Mouse (Mus musculus) CH12.LX (cell line): ENCODE data around the gene Git2. TPM values are rescaled to one million over a fixed set of nuclear protein-coding genes. Genes with fewer than 3 reads are reported as not detected.

Experiments
- DNase-seq: peaks from one replicate; pipeline ENCODE4 v3.0.0-alpha.2; 2013; ENCODE audit errors: extremely low read depth
- H3K27ac ChIP-seq: 2 replicates; pipeline ENCODE4 v1.5.1; 2012; ENCODE audit warnings: low read depth, mild to moderate bottlenecking, control low read depth, moderate library complexity; ENCODE audit not compliant: insufficient read depth
- H3K27me3 ChIP-seq: replicated peaks from 2 replicates; pipeline ENCODE3; 2012; ENCODE audit warnings: inconsistent platforms
- H3K36me3 ChIP-seq, 2 experiments: replicated peaks in 1 of 2; 2 replicates each; pipeline versions ENCODE3 to v1.6.1; 2012; ENCODE audit warnings: inconsistent platforms in 1 of 2, low read length in 1 of 2, mild to moderate bottlenecking in 1 of 2, mixed read lengths in 1 of 2, moderate library complexity in 1 of 2; ENCODE audit not compliant: control insufficient read depth in 1 of 2, insufficient read depth in 1 of 2
- H3K4me1 ChIP-seq, 2 experiments: 2 replicates each; pipeline ENCODE4 v1.6.1; 2012; ENCODE audit warnings: inconsistent platforms in 1 of 2, moderate library complexity in 1 of 2; ENCODE audit not compliant: insufficient read depth in 2 of 2, control insufficient read depth in 1 of 2
- H3K4me2 ChIP-seq: 2 replicates; pipeline ENCODE4 v1.6.1; 2012; ENCODE audit warnings: low read depth, mild to moderate bottlenecking, control low read depth; ENCODE audit not compliant: poor library complexity, insufficient read depth, severe bottlenecking
- H3K4me3 ChIP-seq, 3 experiments: fragments of 150-350 bp in 1 of 3; sonication (generic) in 1 of 3; replicated peaks in 1 of 3; 2 replicates each; pipeline versions ENCODE3 to v1.5.1; 2011 to 2012; ENCODE audit warnings: low read depth in 2 of 3, low read length in 2 of 3, mild to moderate bottlenecking in 2 of 3, moderate library complexity in 2 of 3, control low read depth in 1 of 3, improper control_type of control experiment in 1 of 3, inconsistent platforms in 1 of 3, mixed read lengths in 1 of 3; ENCODE audit not compliant: poor library complexity in 1 of 3
- H3K79me2 ChIP-seq: replicated peaks from 2 replicates; pipeline ENCODE4 v1.6.1; 2012; ENCODE audit warnings: mild to moderate bottlenecking, moderate library complexity; ENCODE audit not compliant: control insufficient read depth, poor library complexity, insufficient read depth, severe bottlenecking; ENCODE audit errors: extremely low read depth
- H3K9ac ChIP-seq: 2 replicates; pipeline ENCODE4 v1.6.1; 2012; ENCODE audit warnings: low read depth, mild to moderate bottlenecking, control low read depth, moderate library complexity; ENCODE audit not compliant: insufficient read depth
- H3K9me3 ChIP-seq: replicated peaks from 2 replicates; pipeline ENCODE3; 2012; ENCODE audit warnings: low read length, inconsistent platforms, mixed read lengths
- CHD1 ChIP-seq: IDR thresholded peaks from 2 replicates; pipeline ENCODE4 v1.6.1; 2012; ENCODE audit warnings: low read depth, low read length, improper control_type of control experiment, inconsistent platforms
- CHD2 ChIP-seq: IDR thresholded peaks from 2 replicates; pipeline ENCODE4 v1.6.1; 2011; ENCODE audit warnings: low read length, improper control_type of control experiment
- CTCF ChIP-seq, 2 experiments: IDR thresholded peaks in 1 of 2; conservative IDR thresholded peaks in 1 of 2; 2 replicates each; pipeline ENCODE4 v1.5.1; 2011 to 2012; ENCODE audit warnings: low read depth in 2 of 2, low read length in 2 of 2, improper control_type of control experiment in 1 of 2, inconsistent platforms in 1 of 2, mild to moderate bottlenecking in 1 of 2, moderate library complexity in 1 of 2
- E2F4 ChIP-seq: IDR thresholded peaks from 2 replicates; pipeline ENCODE4 v1.6.1; 2011; ENCODE audit warnings: low read depth, low read length, improper control_type of control experiment; ENCODE audit not compliant: insufficient replicate concordance
- GABPA ChIP-seq: IDR thresholded peaks from 2 replicates; pipeline ENCODE4 v1.6.1; 2012; ENCODE audit warnings: low read depth, low read length, improper control_type of control experiment, inconsistent platforms; ENCODE audit not compliant: insufficient replicate concordance
- HCFC1 ChIP-seq: IDR thresholded peaks from 2 replicates; pipeline ENCODE4 v1.6.1; 2012; ENCODE audit warnings: low read depth, mild to moderate bottlenecking, inconsistent platforms, low read length, improper control_type of control experiment
- JUN ChIP-seq: IDR thresholded peaks from 2 replicates; pipeline ENCODE4 v1.6.1; 2011; ENCODE audit warnings: low read depth, mild to moderate bottlenecking, low read length, improper control_type of control experiment, moderate library complexity; ENCODE audit not compliant: insufficient read depth
- MAFK ChIP-seq: IDR thresholded peaks from 2 replicates; pipeline ENCODE4 v1.6.1; 2011; ENCODE audit warnings: low read length, improper control_type of control experiment; ENCODE audit not compliant: insufficient replicate concordance
- MAX ChIP-seq: IDR thresholded peaks from 2 replicates; pipeline ENCODE4 v1.6.1; 2011; ENCODE audit warnings: low read length, improper control_type of control experiment
- MXI1 ChIP-seq: IDR thresholded peaks from 2 replicates; pipeline ENCODE4 v1.6.1; 2011; ENCODE audit warnings: mild to moderate bottlenecking, low read depth, low read length, improper control_type of control experiment
- MYC ChIP-seq: IDR thresholded peaks from 2 replicates; pipeline ENCODE4 v1.6.1; 2011; ENCODE audit warnings: low read depth, mild to moderate bottlenecking, improper control_type of control experiment, low read length
- POLR2A ChIP-seq: IDR thresholded peaks from 2 replicates; pipeline ENCODE4 v1.6.1; 2011; ENCODE audit warnings: low read depth, mild to moderate bottlenecking, improper control_type of control experiment, low read length
- RCOR1 ChIP-seq: conservative IDR thresholded peaks from 2 replicates; pipeline ENCODE4 v1.6.1; 2012; ENCODE audit warnings: low read depth, mild to moderate bottlenecking, inconsistent platforms, low read length, improper control_type of control experiment
- SIN3A ChIP-seq: IDR thresholded peaks from 2 replicates; pipeline ENCODE4 v1.6.1; 2012; ENCODE audit warnings: low read length, improper control_type of control experiment, inconsistent platforms
- TCF12 ChIP-seq: IDR thresholded peaks from 2 replicates; pipeline ENCODE4 v1.6.1; 2014; ENCODE audit warnings: low read depth, mild to moderate bottlenecking, inconsistent platforms, low read length, improper control_type of control experiment
- ZC3H11A ChIP-seq: IDR thresholded peaks from 2 replicates; pipeline ENCODE4 v1.6.1; 2012; ENCODE audit warnings: low read depth, mild to moderate bottlenecking, inconsistent platforms, low read length, improper control_type of control experiment
- ZKSCAN1 ChIP-seq: IDR thresholded peaks from 2 replicates; pipeline ENCODE4 v1.6.1; 2012; ENCODE audit warnings: low read depth, inconsistent platforms, low read length, improper control_type of control experiment, borderline replicate concordance
- dilution Hi-C: fragments of 300-500 bp; cut with MboI; formaldehyde crosslinking; loops from 2 replicates; pipeline ENCODE4 v1.14.3; 2020; ENCODE audit warnings: low sequenced_read_pairs; ENCODE audit not compliant: extremely low pct_unique_long_range_greater_than_20kb, extremely low pct_ligation_motif_present
- in situ Hi-C: fragments of 300-500 bp; cut with MboI; formaldehyde crosslinking; loops from 3 replicates; pipeline ENCODE4 v1.14.3; 2019; ENCODE audit warnings: low sequenced_read_pairs, low pct_ligation_motif_present, low pct_unique_long_range_greater_than_20kb, mixed read lengths
- polyA plus RNA-seq: library from polyadenylated mRNA; unstranded; fragments of >175 nt; gene quantifications from 2 replicates; pipeline ENCODE4 v1.2.1, GENCODE M21; 2012; ENCODE audit warnings: low read depth; ENCODE audit not compliant: insufficient read length
- total RNA-seq, 2 experiments: library from RNA; depleted of rRNA; stranded (reverse); fragments of 300-350 nt in 1 of 2; fragments of >200 nt in 1 of 2; gene quantifications; 2 replicates each; pipeline ENCODE4 v1.2.3; 2012 to 2014

Git2 gene
- total and polyA plus RNA-seq, 3 experiments: 12.3 to 29.4 (median 22.1) TPM

DNA sequence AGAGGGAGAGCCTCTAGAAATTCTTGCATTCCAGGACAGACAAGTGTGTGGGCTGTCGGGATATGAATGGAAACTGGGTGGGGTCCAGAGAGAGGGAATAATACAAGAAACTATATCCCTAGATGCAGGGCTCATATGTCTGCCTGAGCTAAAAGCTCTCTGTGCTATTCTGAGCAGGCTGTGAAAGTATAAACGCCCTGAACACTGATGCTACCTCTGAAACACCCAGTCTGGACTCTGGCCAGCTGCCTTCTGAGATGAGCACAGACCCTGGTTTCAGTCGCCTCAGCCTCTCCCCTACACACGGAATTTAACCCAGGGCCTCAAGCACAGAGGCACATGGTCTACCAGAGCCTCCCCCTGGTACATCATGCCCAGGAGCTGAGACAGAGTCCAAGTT, 34.7 kb downstream of the Git2 start:
- Histone ChIP-seq H3K4me3 (no peak overlapping the region), H3K27me3 (no peaks in the 10 kb centered on the region), H3K4me2 (no peak overlapping the region), H3K9ac (no peak overlapping the region), H3K79me2 (no peaks in the 10 kb centered on the region), H3K27ac (no peak overlapping the region), H3K36me3 (peaks cover 84 to 97% of the 10 kb centered on the region in 2 experiments), H3K4me1 (peaks cover 0 to 27% of the 10 kb centered on the region in 2 experiments; a peak in 2 of 4 replicates), H3K9me3 (no peaks in the 10 kb centered on the region)
- dilution Hi-C loops (no loop called here), in situ Hi-C loops (no loop called here)
- no peak for DNase-seq
- no peak for TF ChIP-seq MXI1
- TF ChIP-seq JUN: no peak
- no peak for TF ChIP-seq ZC3H11A
- no peak for TF ChIP-seq HCFC1
- no peak for TF ChIP-seq CTCF (conservative IDR thresholded peaks at IDR 0.05 in 1 of 2, IDR thresholded peaks at IDR 0.05 in 1 of 2; ENCODE audit: low read depth in 2 of 2, low read length in 2 of 2)
- no peak for TF ChIP-seq POLR2A
- TF ChIP-seq RCOR1: no peak
- no peak for TF ChIP-seq TCF12
- no peak for TF ChIP-seq MAX
- no peak for TF ChIP-seq MYC
- no peak for TF ChIP-seq E2F4
- TF ChIP-seq CHD1: no peak
- no peak for TF ChIP-seq GABPA
- no peak for TF ChIP-seq MAFK
- no peak for TF ChIP-seq SIN3A

DNA sequence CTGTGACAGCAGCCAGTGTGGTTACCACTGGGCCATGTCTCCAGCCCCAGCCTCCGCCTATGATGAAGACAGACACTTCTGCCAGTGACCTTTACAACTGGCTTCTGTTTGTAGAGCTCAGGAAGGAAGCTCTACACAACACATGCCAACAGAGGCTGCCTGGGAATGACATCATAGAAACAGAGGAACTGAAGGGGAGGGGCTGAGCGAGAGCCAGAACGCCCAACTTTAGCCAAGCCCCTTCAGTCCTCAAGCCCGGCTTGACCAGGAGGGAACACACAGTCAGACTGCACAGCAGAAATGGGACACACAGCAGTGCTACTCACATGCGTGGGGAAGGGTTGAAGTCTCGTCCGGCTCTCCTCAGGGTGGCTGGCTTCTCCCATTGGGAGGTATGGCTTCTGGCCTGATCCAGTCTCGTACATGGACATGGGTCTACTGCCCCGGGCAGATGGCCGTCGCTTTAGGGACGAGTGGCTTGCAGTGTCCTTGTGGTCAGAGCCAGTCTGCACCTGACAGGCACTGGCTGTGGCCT, 36.5 kb downstream of the Git2 start:
- Histone ChIP-seq H3K4me2 (no peak overlapping the region), H3K9me3 (no peaks in the 10 kb centered on the region), H3K27me3 (no peaks in the 10 kb centered on the region), H3K4me3 (no peak overlapping the region), H3K27ac (no peak overlapping the region), H3K79me2 (no peaks in the 10 kb centered on the region), H3K36me3 (peaks cover 78 to 95% of the 10 kb centered on the region in 2 experiments), H3K9ac (no peak overlapping the region), H3K4me1 (peaks cover 0 to 19% of the 10 kb centered on the region in 2 experiments; a peak in 2 of 4 replicates)
- DNase-seq: no peak
- dilution Hi-C loops: no loop called here
- TF ChIP-seq CHD2: no peak
- no peak for TF ChIP-seq JUN
- TF ChIP-seq ZKSCAN1: no peak
- TF ChIP-seq MYC: no peak
- TF ChIP-seq CTCF (conservative IDR thresholded peaks at IDR 0.05 in 1 of 2, IDR thresholded peaks at IDR 0.05 in 1 of 2; ENCODE audit: low read depth in 2 of 2, low read length in 2 of 2): no peak
- in situ Hi-C loops: no loop called here
